Mouse (Mus musculus): ENCODE data around the gene Arpc5. TPM values are rescaled to one million over a fixed set of nuclear protein-coding genes. Genes with fewer than 3 reads are reported as not detected.
A peak's percentile ranks its signal among the peaks of the same experiment; 100 is the strongest.

The Arpc5 gene
- total RNA-seq (2015; ENCODE audit: low replicate concordance) (179 and 205 TPM in 2 replicates), total RNA-seq (2017; ENCODE audit: low replicate concordance) (67.3 and 71.2 TPM in 2 replicates)

DNA sequence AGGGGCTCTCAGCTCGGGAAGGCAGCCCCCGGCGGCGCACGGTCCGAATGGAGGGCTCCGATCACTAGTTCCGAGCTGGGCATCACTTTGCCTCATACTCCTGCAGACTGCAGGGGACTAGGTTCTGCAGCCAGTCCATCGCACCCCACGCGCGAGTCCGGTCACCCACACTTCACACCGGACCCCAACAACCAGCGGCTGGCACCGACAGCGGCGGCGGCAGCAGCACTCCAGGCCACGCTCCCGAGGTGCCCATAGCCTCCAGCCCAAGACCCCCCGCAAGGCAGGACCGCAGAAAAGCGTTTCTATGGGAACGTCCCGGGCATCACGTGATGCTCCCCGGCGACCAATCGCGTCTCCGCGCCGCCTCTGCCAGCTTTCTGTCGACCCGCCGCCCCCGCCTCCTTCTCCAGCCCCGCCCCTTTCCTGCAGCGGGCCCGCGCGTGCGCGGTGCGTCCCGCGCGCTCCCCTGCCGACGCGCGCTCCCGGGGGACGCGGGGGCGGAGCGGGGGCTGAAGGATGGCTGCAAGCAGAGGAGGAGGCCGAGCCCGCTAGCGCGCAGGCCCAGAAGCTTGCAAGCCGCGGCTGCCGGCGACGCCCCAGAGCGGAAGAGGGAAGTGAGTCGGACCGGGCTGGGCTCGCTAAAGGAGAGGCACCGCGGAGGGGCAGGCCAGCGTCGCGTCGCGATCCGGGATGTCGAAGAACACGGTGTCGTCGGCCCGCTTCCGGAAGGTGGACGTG is at the start of gene Arpc5, which contains the start of gene Rgl1:
TSS of gene Arpc5 (plus strand) at position 511 of the 741 bp plus-strand sequence.
TSS of gene Rgl1 (minus strand) at position 320 of the 741 bp plus-strand sequence.
- peak; percentile 89 for ATAC-seq (replicated peaks; ENCODE audit: low FRiP score, poor library complexity, severe bottlenecking)

DNA sequence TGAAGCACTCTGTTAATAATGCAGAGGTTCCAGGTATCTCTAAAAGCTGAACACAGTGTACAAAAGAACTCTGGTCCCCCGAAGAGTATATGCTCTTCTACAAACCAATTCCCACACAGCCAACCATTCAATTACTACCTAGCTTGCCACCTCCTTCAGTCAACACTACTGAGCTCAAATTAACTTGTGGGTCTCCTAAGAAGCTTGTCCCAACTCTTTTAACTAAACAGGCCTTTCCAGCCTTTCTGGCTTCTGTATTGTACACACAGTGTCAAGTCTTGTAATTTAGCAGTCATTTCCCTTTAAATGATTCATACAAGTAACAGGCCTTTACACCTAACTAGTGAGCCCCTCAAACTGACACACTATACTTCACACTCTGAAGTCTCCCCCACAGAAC is 49.0 kb upstream of the Arpc5 start:
- ATAC-seq (replicated peaks; ENCODE audit: low FRiP score, poor library complexity, severe bottlenecking): no peak

DNA sequence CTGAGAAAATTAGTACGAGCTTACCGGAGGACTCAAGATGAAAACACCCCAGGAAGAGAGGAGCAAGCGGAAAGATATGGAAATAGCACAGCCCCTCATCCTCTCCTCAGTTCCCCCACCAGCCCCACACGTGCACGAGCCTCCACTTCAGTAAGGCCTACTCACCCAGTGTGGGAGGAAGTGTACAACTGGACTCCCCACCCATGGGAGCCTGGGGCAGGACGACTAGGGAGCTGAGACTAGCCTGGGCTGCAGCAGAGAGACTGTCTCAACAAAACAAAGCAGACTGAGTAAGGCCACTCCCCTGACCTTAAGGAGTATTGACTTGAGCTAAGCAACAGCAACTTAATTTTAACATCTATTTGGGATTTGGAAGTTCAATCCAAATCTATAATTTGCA is 48.1 kb upstream of the Arpc5 start:
- ATAC-seq (replicated peaks; ENCODE audit: low FRiP score, poor library complexity, severe bottlenecking): 0 out of 2 replicates have a peak, but pooled peaks have one; percentile 34

DNA sequence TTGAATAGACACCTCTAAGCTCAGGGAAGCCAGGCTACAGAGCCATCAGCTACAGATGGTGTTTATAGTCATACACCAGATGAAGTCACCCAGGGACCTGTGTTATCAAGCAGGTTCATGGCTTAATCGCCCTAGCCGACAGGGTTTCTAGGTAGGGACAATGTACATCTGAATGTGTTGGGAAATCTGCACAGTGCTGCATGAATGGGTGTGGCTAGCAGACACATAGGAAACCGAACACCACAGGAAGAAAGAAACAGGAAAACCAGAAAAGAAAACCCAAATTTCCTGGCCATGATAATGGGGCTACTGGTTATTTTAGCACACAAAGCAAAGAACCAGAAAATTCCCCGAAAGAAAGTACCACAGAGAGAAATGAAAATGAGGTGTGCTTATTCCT is 45.4 kb upstream of the Arpc5 start:
- ATAC-seq (replicated peaks; ENCODE audit: low FRiP score, poor library complexity, severe bottlenecking): no peak

DNA sequence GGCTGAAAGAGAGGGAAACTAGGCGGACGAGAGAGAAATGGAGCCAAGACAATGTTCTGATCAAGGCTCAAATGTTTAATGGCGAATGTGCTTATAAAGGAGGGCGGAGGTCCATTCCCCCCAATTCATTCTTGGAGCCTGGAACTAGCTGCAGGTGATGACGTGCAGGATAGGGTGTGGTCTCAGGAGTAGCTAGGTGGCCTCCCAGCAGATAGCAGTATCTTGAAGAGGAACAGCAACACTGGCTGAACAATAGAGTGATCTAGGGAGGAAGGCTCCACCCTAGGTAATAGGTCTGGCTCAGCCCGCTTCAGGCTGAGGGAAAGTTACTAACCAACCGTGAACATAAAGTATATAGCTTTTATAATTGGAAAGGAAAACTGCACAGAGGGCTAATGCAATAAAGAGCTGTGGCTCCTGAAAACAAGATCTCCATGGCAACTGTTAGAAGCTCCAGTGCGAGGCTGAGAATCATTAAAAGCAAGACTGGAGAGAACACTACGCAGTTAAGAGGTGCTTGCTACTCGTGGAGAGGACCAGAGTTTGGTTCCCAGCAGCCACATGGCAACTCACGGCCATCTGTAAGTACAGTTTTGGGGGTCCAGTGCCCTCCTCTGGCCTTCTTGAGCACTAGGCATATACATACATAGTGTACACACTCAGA is 44.7 kb upstream of the Arpc5 start:
- ATAC-seq (replicated peaks; ENCODE audit: low FRiP score, poor library complexity, severe bottlenecking): no peak

DNA sequence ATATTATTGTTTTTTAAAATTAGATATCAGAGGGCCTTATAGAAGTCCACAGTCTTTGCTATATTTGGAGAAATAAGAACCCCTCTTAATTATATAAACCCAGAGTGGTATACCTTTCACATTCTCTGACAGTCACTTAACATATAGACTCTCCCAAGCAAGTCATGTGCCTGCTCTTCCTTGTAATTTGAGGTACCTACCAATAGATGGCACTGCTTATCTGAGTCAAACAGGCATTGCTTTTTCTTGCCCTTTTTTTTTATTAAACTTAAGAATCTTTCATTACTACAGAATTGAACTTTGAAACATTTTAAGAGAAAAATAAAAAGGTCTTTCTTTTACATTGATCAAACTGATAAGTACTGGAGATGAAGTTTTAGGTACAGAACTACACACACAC is 42.1 kb upstream of the Arpc5 start:
- ATAC-seq (replicated peaks; ENCODE audit: low FRiP score, poor library complexity, severe bottlenecking): 0 out of 2 replicates have a peak, but pooled peaks have one; percentile 63

DNA sequence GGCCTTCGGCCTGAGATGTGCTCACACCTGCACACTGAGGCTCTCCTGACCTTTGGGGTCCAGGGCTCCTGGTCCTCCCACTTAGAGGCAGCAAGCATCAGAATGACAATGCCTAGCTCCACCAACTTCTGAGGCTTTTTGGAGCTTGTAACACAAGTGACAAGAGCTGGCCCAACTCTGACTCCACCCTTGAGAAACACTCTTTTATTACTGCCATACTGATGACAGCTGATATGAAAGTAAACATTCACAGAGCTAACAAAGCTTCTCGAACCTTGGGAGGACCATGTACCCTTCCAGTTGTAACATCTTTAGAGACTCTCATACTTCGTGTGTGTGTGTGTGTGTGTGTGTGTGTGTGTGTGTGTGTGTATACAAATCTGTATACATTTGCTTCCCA is 40.2 kb upstream of the Arpc5 start:
- ATAC-seq (replicated peaks; ENCODE audit: low FRiP score, poor library complexity, severe bottlenecking): no peak

DNA sequence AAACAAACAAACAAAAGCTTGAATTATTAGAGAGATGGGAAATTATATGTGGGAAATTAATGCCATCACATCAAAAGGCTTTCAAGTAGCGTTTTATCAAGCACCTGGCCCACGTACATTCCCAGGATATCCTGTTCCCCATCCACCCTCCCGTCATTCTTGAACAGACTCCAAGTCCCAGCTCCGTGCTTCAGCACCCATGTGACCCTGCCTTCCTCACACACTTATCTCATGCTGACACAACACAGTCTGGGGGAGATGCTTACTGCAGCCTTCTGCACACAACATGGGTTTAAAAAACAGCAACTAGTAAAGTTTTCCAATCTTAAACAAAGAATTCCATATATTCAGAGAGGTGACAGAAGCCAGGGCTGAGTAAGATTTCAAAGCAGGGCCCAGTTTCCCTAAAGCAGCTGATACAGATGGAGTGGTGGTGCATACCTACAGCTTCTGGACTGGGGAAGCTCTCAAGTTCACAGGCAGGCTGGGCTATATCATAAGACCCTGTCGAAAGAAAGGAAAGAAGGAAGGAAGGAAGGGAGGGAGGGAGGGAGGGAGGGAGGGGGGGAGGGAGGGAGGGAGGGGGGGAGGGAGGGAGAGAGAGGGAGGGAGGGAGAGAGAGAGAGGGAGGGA is 38.6 kb upstream of the Arpc5 start:
- ATAC-seq (replicated peaks; ENCODE audit: low FRiP score, poor library complexity, severe bottlenecking): no peak

DNA sequence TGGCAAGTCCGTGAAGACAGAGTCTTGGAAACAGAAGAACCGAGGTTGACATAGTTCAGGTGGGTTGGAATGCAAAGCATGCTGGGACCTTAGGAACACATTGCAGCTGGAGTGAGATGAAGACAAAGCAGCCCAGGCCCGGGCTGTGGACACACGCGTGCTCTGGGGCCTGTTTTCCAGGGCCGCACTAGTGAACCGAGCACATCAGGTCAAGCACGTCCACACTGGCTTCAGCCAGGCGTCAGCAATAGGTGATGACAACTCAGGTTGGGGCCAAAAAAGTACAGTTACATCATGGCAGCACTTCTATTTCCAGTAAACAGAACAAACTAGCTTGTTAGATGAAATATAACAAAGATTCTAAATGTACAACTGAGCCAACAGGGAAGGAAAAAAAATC is 27.5 kb upstream of the Arpc5 start:
- ATAC-seq (replicated peaks; ENCODE audit: low FRiP score, poor library complexity, severe bottlenecking): no peak

DNA sequence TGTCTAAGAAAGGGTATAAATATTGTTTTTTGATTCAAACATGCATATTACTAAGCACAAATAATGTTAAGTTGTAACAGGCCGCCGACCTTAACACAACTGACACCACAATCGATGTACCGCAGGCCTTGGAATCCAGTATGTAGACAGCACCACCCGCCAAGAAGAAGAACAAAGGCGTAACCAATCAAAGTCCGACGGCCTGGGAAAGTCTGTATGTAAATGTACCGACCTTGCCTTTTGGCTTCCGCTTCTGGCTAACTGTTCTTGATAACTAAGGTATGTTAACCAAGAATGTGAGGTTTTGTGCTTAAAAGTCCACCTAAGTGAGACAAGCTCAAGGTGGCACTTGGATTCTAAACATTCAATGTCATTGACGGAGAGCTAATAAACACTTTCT is 27.0 kb upstream of the Arpc5 start:
- no peak for ATAC-seq (replicated peaks; ENCODE audit: low FRiP score, poor library complexity, severe bottlenecking)

DNA sequence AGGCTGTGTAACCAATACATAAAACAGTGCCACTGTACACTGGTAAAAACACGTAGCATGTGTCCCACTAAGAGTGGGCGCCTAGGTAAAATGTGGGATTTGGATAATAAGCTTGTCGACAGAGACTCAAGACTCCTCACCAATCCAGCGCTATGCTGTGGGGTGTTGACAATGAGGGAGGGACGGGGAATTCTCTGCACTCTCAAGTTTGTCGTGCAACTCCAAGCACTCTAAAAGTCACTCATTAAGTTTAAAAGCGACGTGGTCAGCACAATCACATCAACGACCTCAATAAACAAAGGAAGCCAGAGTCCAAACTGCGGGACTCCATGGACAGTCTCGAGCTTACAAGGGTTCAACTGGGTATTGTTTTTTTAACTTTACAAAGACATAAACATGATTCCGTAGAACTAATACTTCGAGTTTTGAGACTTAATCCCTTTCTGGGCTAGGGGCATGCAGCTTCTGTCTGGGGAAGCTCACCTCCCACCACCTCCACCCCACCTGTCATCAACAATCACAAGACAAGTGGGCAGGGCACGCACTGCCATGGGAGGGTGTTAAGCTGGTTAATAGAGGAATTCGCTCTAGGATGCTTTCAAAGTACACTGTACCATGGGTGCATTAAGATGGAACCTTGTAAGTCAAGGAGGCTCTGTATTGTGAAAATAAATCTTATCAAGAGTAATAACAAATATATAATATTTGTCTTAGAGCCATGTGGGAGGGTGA is 23.1 kb upstream of the Arpc5 start:
- ATAC-seq (replicated peaks; ENCODE audit: low FRiP score, poor library complexity, severe bottlenecking): no peak

DNA sequence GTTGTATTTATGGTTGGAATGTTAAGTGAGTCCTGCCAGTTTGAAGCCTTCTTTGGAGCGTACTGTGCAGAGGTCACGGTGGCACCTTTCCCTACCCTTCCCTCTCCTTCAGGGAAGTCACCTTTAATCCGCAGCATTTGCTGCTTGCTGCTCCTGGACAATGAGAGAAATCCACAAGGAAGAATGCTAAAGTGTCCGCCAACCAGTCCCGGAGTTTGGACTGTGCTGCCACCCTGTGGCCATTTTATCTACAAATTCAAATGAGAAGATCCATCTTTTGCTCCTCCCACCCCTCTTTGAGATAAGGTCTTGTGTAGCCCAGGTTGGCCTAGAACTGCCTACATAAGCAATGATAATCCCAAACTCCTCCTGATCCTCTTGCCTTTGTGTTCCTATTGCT is 19.9 kb upstream of the Arpc5 start:
- ATAC-seq (replicated peaks; ENCODE audit: low FRiP score, poor library complexity, severe bottlenecking): no peak

DNA sequence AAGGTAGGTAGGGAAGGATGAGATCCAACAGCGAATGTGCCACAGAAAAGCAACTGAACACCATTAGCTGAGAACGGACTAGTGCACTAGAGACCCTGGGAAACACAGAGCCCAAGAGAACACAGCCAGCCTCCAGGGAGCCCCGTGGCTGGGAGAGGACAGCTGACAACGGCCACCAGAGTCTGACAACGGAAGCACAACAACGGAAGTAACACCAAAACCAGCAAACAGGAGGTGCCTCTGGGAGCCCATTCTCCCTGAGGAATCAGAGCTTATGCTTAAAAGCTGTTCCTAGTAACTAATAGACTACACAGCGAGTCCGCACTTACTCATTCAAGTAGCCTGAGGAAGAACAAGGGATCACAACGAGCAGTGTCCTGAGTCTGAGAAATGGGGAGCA is 17.1 kb upstream of the Arpc5 start:
- ATAC-seq (replicated peaks; ENCODE audit: low FRiP score, poor library complexity, severe bottlenecking): no peak

DNA sequence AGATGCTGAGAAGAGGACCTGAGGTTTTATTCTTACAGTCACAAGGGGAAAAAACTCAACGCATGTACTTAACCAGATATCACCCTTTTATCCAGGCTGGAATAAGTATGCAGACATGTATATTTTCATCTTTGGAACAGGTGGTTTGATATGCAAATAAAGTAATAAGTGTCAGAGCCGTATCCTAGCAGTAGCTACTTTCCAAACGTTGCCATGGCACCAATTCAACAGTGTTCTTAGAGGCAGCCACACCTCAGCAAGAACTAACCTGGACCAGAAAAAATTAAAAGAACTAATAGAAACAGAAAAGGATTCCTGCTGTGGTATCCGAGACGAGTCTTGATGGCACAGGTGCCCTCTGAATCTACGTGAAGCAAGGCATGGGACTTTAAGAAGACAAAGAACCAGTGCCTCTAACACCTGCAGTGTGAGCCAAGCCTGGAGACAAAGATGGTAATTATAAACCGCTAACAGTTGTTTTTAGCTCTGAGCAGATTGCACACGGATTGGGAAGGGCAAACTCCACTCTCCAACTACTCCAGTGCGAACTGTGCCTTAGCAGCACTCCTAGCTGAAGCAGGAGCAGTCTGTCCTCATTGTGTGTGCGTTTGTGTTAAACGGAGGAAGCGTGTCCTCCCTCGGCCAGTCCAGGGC is 15.9 kb upstream of the Arpc5 start, which contains the start of gene Apobec4:
TSS of gene Apobec4 (plus strand) at position 240 of the 654 bp plus-strand sequence.
- ATAC-seq (replicated peaks; ENCODE audit: low FRiP score, poor library complexity, severe bottlenecking): no peak

DNA sequence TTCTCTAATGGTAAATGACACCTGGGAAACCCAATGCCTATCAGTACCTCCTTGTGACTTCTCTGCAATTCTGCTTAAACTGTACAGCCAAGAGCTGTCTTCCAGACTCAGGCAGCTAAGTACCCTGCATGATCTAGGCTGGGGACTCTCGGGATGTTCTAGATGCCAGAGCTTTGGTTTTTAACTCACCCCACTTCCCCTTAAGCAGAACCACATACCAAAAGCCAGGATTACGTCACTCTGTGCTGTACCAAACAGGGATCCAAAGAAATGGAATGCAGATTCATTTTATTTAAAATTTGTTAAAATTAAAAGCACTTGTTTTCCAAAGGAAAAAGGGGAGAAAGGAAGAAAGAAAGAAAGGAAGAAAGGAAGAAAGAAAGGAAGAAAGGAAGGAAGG is 4.6 kb upstream of the Arpc5 start:
- no peak for ATAC-seq (replicated peaks; ENCODE audit: low FRiP score, poor library complexity, severe bottlenecking)

DNA sequence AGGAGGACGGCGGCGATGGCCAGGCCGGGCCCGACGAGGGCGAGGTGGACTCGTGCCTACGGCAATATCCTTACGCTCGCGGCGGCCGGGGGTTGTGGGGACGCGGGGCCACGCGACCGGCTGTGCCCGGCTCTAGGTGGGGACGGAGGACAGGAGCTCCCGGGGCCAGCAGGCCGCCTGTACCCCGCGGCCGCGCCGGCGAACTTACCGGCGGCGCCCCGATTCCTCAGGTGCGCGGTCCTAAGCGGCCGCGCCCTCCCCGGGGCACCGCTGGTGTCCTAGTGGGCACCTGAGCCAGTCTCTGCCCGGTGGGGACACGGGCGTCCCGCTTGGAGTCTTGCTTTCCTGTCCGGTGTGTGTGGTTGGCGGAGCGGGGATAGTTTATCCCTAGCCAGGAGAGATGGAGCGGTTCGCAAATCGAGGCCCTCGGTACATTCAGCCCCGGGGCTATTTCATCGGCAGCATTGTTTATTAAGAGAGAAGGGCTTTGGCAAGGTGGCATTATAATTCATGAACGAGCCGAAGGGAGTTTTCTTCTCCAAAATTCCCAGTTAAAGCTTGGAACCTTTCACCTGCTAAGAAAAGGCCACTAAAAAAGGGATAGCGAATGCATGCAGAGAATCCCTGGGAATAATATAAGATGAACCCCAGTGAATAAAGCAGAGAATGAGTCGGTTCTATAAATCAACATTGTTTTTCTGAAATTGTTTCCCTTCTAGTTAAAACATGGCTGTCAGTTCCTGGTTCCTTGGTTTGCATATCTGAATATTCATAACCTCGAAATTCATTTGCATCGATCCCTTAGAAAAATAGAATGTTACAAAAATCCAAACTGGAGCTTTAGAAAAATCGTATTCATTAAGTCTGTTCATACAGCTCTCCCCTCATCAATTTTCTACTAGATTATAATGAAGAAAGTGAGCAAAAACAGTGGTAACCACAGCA is 734 bp downstream of the Arpc5 start:
- peak; percentile 50 for ATAC-seq (replicated peaks; ENCODE audit: low FRiP score, poor library complexity, severe bottlenecking)

DNA sequence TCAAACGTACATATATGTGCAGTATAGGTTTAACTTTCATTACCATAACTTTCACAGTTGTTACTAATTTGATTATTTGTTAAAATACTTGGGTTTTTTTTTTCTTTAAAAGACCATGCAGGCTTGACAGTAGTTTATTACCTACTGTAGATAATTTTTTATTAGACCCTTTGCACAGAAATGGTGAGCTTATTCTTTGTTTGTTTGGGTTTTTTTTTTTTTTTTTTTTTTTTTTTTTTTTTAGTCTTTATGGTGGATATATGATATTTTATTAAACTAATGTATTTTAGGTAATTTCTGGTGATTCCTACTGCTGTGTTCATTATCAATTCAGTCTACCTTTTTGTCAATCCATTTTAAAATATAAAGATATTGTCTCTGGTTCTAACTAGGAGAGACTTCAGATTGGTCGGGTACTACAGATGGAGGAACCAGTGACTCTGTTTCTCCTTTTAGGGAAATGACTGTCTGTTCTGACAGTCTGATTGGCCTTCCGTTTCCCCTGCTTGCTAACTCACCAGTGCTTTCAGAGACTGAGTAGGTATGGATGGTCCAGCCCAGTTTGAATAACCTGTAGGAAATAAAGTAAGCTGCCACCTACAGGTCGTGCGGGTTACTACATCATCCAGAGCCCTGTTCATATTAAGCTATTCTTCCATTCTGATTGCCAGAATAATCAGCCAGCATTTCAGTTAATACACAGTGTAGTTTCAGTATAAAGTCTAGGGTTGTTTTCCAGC is 1.6 kb downstream of the Arpc5 start:
- peak; percentile 69 for ATAC-seq (replicated peaks; ENCODE audit: low FRiP score, poor library complexity, severe bottlenecking)

DNA sequence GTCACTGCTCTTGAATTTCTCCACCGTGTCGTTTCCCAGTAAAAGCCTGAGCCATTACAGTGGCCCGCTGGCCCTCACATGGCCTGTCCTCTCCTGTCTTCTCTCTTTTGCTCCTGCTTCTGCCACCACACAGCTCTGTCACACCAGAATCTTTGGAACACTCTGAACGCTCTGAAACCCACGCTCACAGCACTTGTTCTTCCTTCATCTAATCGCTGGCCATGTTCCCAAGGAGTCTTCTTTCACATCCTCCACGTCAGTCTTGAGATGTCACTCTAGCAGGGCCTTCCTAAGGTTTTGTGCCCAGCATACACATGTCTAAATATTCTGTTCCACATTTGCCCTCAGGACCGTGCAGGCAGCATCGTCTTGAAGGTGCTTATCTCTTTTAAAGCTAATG is 4.7 kb downstream of the Arpc5 start:
- no peak for ATAC-seq (replicated peaks; ENCODE audit: low FRiP score, poor library complexity, severe bottlenecking)
